Mouse (Mus musculus): ENCODE data around the gene Uimc1. TPM values are rescaled to one million over a fixed set of nuclear protein-coding genes. Genes with fewer than 3 reads are reported as not detected.

The Uimc1 gene
- polyA plus RNA-seq, 1 experiment from 2014 or later, result 25.3 TPM

GRCm38 (mm10) chr13:54983001-54983400 lies 117.1 kb downstream of the Uimc1 start:
- H3K4me1 ChIP-seq, result peaks cover 43% of the 10 kb centered on the region

GRCm38 (mm10) chr13:54980957-54981356 lies 119.1 kb downstream of the Uimc1 start:
- WGBS, result 72% methylated on average over 12 of the region's 12 CpGs
- H3K4me1 ChIP-seq, result peaks cover 40% of the 10 kb centered on the region
- H3K27ac ChIP-seq, result no peak overlapping the region
- no peak for ATAC-seq (ENCODE audit: low FRiP score)
- no peak overlapping the region for H3K4me2 ChIP-seq (replicated peaks)
- H3K36me3 ChIP-seq, result no peaks in the 10 kb centered on the region
- no peaks in the 10 kb centered on the region for H3K9me3 ChIP-seq (replicated peaks)
- H3K4me3 ChIP-seq, result no peak overlapping the region
- no peak overlapping the region for H3K9ac ChIP-seq
- peaks cover 88% of the 10 kb centered on the region for H3K27me3 ChIP-seq

More at GRCm38 (mm10) chr13:54983001-54983400, 117.1 kb downstream of the Uimc1 start:
- no peak for ATAC-seq (ENCODE audit: low FRiP score)
- H3K9me3 ChIP-seq (replicated peaks), result no peaks in the 10 kb centered on the region
- H3K9ac ChIP-seq, result no peak overlapping the region
- 84% methylated on average over 8 of the region's 8 CpGs for WGBS
- no peak overlapping the region for H3K27ac ChIP-seq
- no peak overlapping the region for H3K4me3 ChIP-seq
- H3K4me2 ChIP-seq (replicated peaks), result no peak overlapping the region
- H3K27me3 ChIP-seq, result peaks cover 81% of the 10 kb centered on the region
- no peaks in the 10 kb centered on the region for H3K36me3 ChIP-seq

- Histone ChIP-seq H3K4me3 (no peak overlapping the region), H3K9ac (no peak overlapping the region), H3K27ac (no peak overlapping the region), H3K4me1 (peaks cover 50% of the 10 kb centered on the region), H3K36me3 (no peaks in the 10 kb centered on the region), H3K27me3 (peaks cover 84% of the 10 kb centered on the region), H3K9me3 (replicated peaks) (no peaks in the 10 kb centered on the region), H3K4me2 (replicated peaks) (no peak overlapping the region)
- 38% methylated on average over 8 of the region's 8 CpGs for WGBS
- ATAC-seq (ENCODE audit: low FRiP score), result no peak
Measured at GRCm38 (mm10) chr13:54978804-54979203, 121.3 kb downstream of the Uimc1 start.

Other genes with a start within 250 kb of the Uimc1 start
- 5.8 and 6.1 TPM in 2 replicates for gene Unc5a, start 150.9 kb downstream of the Uimc1 start, polyA plus RNA-seq (2016; fragmentation: Nextera tagmentation; extraction: Ambion mirVana)
- 0.87 and 0.91 TPM in 2 replicates for gene Hk3, start 78.9 kb downstream of the Uimc1 start, polyA plus RNA-seq (2016; fragmentation: Nextera tagmentation; extraction: Ambion mirVana)
- 25.5 and 30.6 TPM in 2 replicates for gene Zfp346, start 5.0 kb upstream of the Uimc1 start, polyA plus RNA-seq (2016; fragmentation: Nextera tagmentation; extraction: Ambion mirVana)
- not detected in 2 replicates for gene Gm17617, start 33.2 kb upstream of the Uimc1 start, polyA plus RNA-seq (2016; fragmentation: Nextera tagmentation; extraction: Ambion mirVana)
- gene Fgfr4, start 52.3 kb upstream of the Uimc1 start, polyA plus RNA-seq (2016; fragmentation: Nextera tagmentation; extraction: Ambion mirVana), result 2.7 and 2.9 TPM in 2 replicates
- gene Nsd1, start 109.5 kb upstream of the Uimc1 start, polyA plus RNA-seq (2016; fragmentation: Nextera tagmentation; extraction: Ambion mirVana), result 78.7 and 81.6 TPM in 2 replicates
- gene Prelid1, start 220.2 kb upstream of the Uimc1 start, polyA plus RNA-seq (2016; fragmentation: Nextera tagmentation; extraction: Ambion mirVana), result 310 and 344 TPM in 2 replicates
- 101 and 105 TPM in 2 replicates for gene Rab24, start 221.6 kb upstream of the Uimc1 start, polyA plus RNA-seq (2016; fragmentation: Nextera tagmentation; extraction: Ambion mirVana)
- 22.2 and 24.3 TPM in 2 replicates for gene Mxd3, start 229.5 kb upstream of the Uimc1 start, polyA plus RNA-seq (2016; fragmentation: Nextera tagmentation; extraction: Ambion mirVana)